ENCODE assay signal across 14 mouse cellular contexts in the genomic region with DNA sequence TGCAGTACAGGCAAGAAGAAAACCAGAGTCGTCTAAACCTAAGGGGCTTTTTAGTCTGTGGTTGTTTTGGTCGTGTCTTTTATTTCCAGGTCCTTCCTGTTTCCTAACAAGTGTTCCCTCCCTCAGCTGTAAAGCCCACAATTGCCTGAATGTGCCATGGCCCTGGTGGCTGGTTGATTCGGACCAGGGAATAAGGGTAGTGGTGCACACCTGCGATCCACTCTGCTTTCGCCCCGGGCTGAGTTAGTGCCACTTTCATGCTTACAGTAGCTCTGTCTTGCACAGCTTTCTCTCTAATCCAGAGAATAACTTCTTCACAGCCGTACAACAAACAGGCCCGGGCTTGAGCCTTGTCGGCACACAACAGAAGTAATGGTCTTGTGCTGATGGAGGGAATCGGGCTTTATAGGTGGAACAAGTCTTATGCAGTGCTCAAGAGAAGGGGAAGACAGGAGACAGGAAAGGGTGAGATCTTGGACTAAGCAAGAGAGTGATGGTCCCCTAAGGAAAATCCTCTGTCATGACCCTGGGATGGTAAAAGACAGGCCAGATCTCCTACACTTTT. TPM values are rescaled to one million over a fixed set of nuclear protein-coding genes. Genes with fewer than 3 reads are reported as not detected.
DNase-seq lines count a peak whose midpoint lies in the region; ATAC-seq and TF ChIP-seq lines count a peak whose summit lies in the region.
"Had no signal": no experiment of that assay in that cellular context is flagged by ENCODE, and none has a peak within 500 bp of the region (broad histone marks: within the 10 kb centered on the region; RNA-seq: fewer than 3 reads in every experiment).

No protein-coding gene starts in this region.

- H3K4me1 ChIP-seq in heart, embryonic 12.5 days (replicated peaks): 0 out of 2 replicates have a peak, but pooled peaks cover 8% of the 10 kb centered on the region
- no peaks in the 10 kb centered on the region for H3K4me1 ChIP-seq in lung, embryonic 14.5 days (ENCODE audit: insufficient read depth)
- H3K4me1 ChIP-seq in embryonic facial prominence, embryonic 12.5 days: peaks cover 6% of the 10 kb centered on the region; the same call in 1 of the 2 replicates
- H3K4me1 ChIP-seq in neural tube, embryonic 15.5 days: peaks cover 10% of the 10 kb centered on the region
- H3K4me1 ChIP-seq: midbrain, embryonic 12.5 days had no signal

- ATAC-seq in heart, embryonic 12.5 days (ENCODE audit: insufficient number of reproducible peaks, low FRiP score): no peak
- ATAC-seq in lung, embryonic 14.5 days (ENCODE audit: insufficient read depth): no peak
- ATAC-seq in embryonic facial prominence, embryonic 12.5 days (ENCODE audit: insufficient number of reproducible peaks, insufficient read depth, low FRiP score, low TSS enrichment): no peak
- ATAC-seq in neural tube, embryonic 15.5 days (ENCODE audit: low FRiP score): no peak

- intact Hi-C loops in heart, postnatal 14 days (cut with DNase I): loop anchor here (10.0 kb wide), 1 partner anchor 67 kb away; the partner anchor contains the start of gene Xrcc5
- intact Hi-C loops in left cerebral cortex, postnatal 36 days (cut with DNase I): no loop called here

- no peak overlapping the region for H3K4me3 ChIP-seq in heart, embryonic 12.5 days
- no peak overlapping the region for H3K4me3 ChIP-seq in lung, embryonic 14.5 days (ENCODE audit: low read depth, low read length)
- no peak overlapping the region for H3K4me3 ChIP-seq in embryonic facial prominence, embryonic 12.5 days
- H3K4me3 ChIP-seq in neural tube, embryonic 15.5 days (replicated peaks): 0 out of 2 replicates have a peak overlapping the region, but pooled peaks have one; percentile 28
- H3K4me3 ChIP-seq: heart, embryonic 10.5 days; liver, embryonic 15.5 days; midbrain, embryonic 12.5 days had no signal

- no peak for TF ChIP-seq CTCF in lung, embryonic 14.5 days (IDR thresholded peaks at IDR 0.05; ENCODE audit: low read depth)

- H3K36me3 ChIP-seq in heart, embryonic 12.5 days: no peaks in the 10 kb centered on the region
- no peaks in the 10 kb centered on the region for H3K36me3 ChIP-seq in lung, embryonic 14.5 days (ENCODE audit: insufficient read depth)
- H3K36me3 ChIP-seq in embryonic facial prominence, embryonic 12.5 days: no peaks in the 10 kb centered on the region
- no peaks in the 10 kb centered on the region for H3K36me3 ChIP-seq in neural tube, embryonic 15.5 days
- H3K36me3 ChIP-seq: heart, embryonic 10.5 days; liver, embryonic 15.5 days; midbrain, embryonic 12.5 days had no signal

- H3K9me3 ChIP-seq in heart, embryonic 12.5 days (replicated peaks): no peaks in the 10 kb centered on the region
- no peaks in the 10 kb centered on the region for H3K9me3 ChIP-seq in lung, embryonic 14.5 days (ENCODE audit: low read depth, low read length)
- H3K9me3 ChIP-seq in embryonic facial prominence, embryonic 12.5 days: no peaks in the 10 kb centered on the region
- no peaks in the 10 kb centered on the region for H3K9me3 ChIP-seq in neural tube, embryonic 15.5 days (replicated peaks)
- H3K9me3 ChIP-seq: heart, embryonic 10.5 days; liver, embryonic 15.5 days; midbrain, embryonic 12.5 days had no signal

- H3K27me3 ChIP-seq in heart, embryonic 12.5 days (replicated peaks): peaks cover 23% of the 10 kb centered on the region
- H3K27me3 ChIP-seq in lung, embryonic 14.5 days (ENCODE audit: insufficient read depth, low read length): 0 out of 2 replicates have a peak, but pooled peaks cover 5% of the 10 kb centered on the region
- H3K27me3 ChIP-seq in embryonic facial prominence, embryonic 12.5 days: peaks cover 9% of the 10 kb centered on the region; the same call in 1 of the 2 replicates
- 0 out of 2 replicates have a peak, but pooled peaks cover 5% of the 10 kb centered on the region for H3K27me3 ChIP-seq in neural tube, embryonic 15.5 days (replicated peaks)

- H3K9ac ChIP-seq in heart, embryonic 12.5 days: no peak overlapping the region
- no peak overlapping the region for H3K9ac ChIP-seq in lung, embryonic 14.5 days
- H3K9ac ChIP-seq in embryonic facial prominence, embryonic 12.5 days: no peak overlapping the region
- H3K9ac ChIP-seq in neural tube, embryonic 15.5 days (replicated peaks): no peak overlapping the region
- H3K9ac ChIP-seq: liver, embryonic 15.5 days; midbrain, embryonic 12.5 days had no signal

- DNase-seq in heart, postnatal 14 days: no peak
- no peak for DNase-seq in lung, embryonic 14.5 days
- DNase-seq in lung, postnatal 25 days (ENCODE audit: low spot score): no peak
- no peak for DNase-seq in ovary, adult 18-20 months (ENCODE audit: low spot score)
- no peak for DNase-seq in left cerebral cortex, postnatal 36 days (ENCODE audit: low spot score in 2 of 2)
- DNase-seq: cerebellum, adult 9-11 months; kidney, adult 11 months; layer of hippocampus, adult 9-11 months had no signal

- WGBS in heart, embryonic 12.5 days: 63% methylated on average over 10 of the region's 10 CpGs
- 65% methylated on average over 10 of the region's 10 CpGs for WGBS in lung, embryonic 14.5 days
- 56% methylated on average over 10 of the region's 10 CpGs for WGBS in embryonic facial prominence, embryonic 12.5 days
- WGBS in neural tube, embryonic 15.5 days: 55% methylated on average over 10 of the region's 10 CpGs

- H3K4me2 ChIP-seq in heart, embryonic 12.5 days: peak overlapping the region; percentile 2; the same call in 1 of the 2 replicates
- H3K4me2 ChIP-seq in lung, embryonic 14.5 days: peak overlapping the region; percentile 45; the same call in 1 of the 2 replicates
- peak overlapping the region; percentile 35; the same call in 1 of the 2 replicates for H3K4me2 ChIP-seq in embryonic facial prominence, embryonic 12.5 days (replicated peaks)
- H3K4me2 ChIP-seq in neural tube, embryonic 15.5 days: peak overlapping the region; percentile 51; the same call in 1 of the 2 replicates
- H3K4me2 ChIP-seq: liver, embryonic 15.5 days had no signal

- no peak overlapping the region; the same call in 1 of the 2 replicates for H3K27ac ChIP-seq in heart, embryonic 12.5 days (ENCODE audit: poor library complexity, severe bottlenecking)
- H3K27ac ChIP-seq in lung, embryonic 14.5 days (ENCODE audit: low read depth): no peak overlapping the region
- no peak overlapping the region for H3K27ac ChIP-seq in embryonic facial prominence, embryonic 12.5 days
- H3K27ac ChIP-seq in neural tube, embryonic 15.5 days (replicated peaks): no peak overlapping the region
- H3K27ac ChIP-seq: heart, embryonic 10.5 days; liver, embryonic 15.5 days; midbrain, embryonic 12.5 days had no signal

RNA-seq across cellular contexts. Expression of gene Mreg, which starts 26.0 kb away (rescaled TPM):
- polyA plus RNA-seq in heart, embryonic 12.5 days (2016; fragmentation: Nextera tagmentation; extraction: Ambion mirVana): 5.1 and 5.8 TPM in 2 replicates
- 10 to 100 TPM; 23.7 to 26.0 TPM for total RNA-seq in heart, postnatal 14 days (2021)
- 1.5 and 1.8 TPM in 2 replicates for polyA plus RNA-seq in lung, embryonic 14.5 days (2014; fragmentation: Nextera tagmentation; extraction: Ambion mirVana)
- 13.3 and 15.6 TPM in 2 replicates for polyA plus RNA-seq in embryonic facial prominence, embryonic 12.5 days (2016; fragmentation: Nextera tagmentation; extraction: Ambion mirVana)
- 2.9 and 21.3 TPM in 2 replicates for polyA plus RNA-seq in neural tube, embryonic 15.5 days (2015; fragmentation: Nextera tagmentation; extraction: Ambion mirVana)
- total RNA-seq in left cerebral cortex, postnatal 36 days (2021): 1 to 10 TPM; 3.9 to 5.4 TPM

RNA-seq across cellular contexts. Expression of gene Pecr, which starts 46.0 kb away (rescaled TPM):
- polyA plus RNA-seq in heart, embryonic 12.5 days (2016; fragmentation: Nextera tagmentation; extraction: Ambion mirVana): 16.9 and 18.7 TPM in 2 replicates
- total RNA-seq in heart, postnatal 14 days (2021): 10 to 100 TPM; 11.1 to 11.4 TPM
- polyA plus RNA-seq in lung, embryonic 14.5 days (2014; fragmentation: Nextera tagmentation; extraction: Ambion mirVana): 22.7 and 25.6 TPM in 2 replicates
- polyA plus RNA-seq in embryonic facial prominence, embryonic 12.5 days (2016; fragmentation: Nextera tagmentation; extraction: Ambion mirVana): 27.3 and 29.1 TPM in 2 replicates
- polyA plus RNA-seq in neural tube, embryonic 15.5 days (2015; fragmentation: Nextera tagmentation; extraction: Ambion mirVana): 8.0 and 14.8 TPM in 2 replicates
- total RNA-seq in left cerebral cortex, postnatal 36 days (2021): 1 to 10 TPM; 3.7 to 5.2 TPM

RNA-seq across cellular contexts. Expression of gene Tmem169, which starts 46.1 kb away (rescaled TPM):
- polyA plus RNA-seq in heart, embryonic 12.5 days (2016; fragmentation: Nextera tagmentation; extraction: Ambion mirVana): 0.22 and 0.29 TPM in 2 replicates
- not detected for total RNA-seq in heart, postnatal 14 days (2021)
- 1.1 and 2.3 TPM in 2 replicates for polyA plus RNA-seq in lung, embryonic 14.5 days (2014; fragmentation: Nextera tagmentation; extraction: Ambion mirVana)
- 7.9 and 8.4 TPM in 2 replicates for polyA plus RNA-seq in embryonic facial prominence, embryonic 12.5 days (2016; fragmentation: Nextera tagmentation; extraction: Ambion mirVana)
- 30.9 and 32.8 TPM in 2 replicates for polyA plus RNA-seq in neural tube, embryonic 15.5 days (2015; fragmentation: Nextera tagmentation; extraction: Ambion mirVana)
- 10 to 100 TPM; 19.2 to 21.8 TPM for total RNA-seq in left cerebral cortex, postnatal 36 days (2021)
